Mouse (Mus musculus) lung, postnatal 0 days (tissue): Measurements from ENCODE around the gene Gm43191. TPM values are rescaled to one million over a fixed set of nuclear protein-coding genes. Genes with fewer than 3 reads are reported as not detected.

Experiments used
- ATAC-seq: fragments of 200-750 bp; cut with Nextera tagmentation; 2 replicates; pipeline ENCODE4 v1.8.0; 2017; ENCODE audit warnings: moderate library complexity
- DNase-seq: peaks from one replicate; pipeline ENCODE4 v3.0.0-alpha.2; 2016; ENCODE audit warnings: low spot score
- H3K27ac ChIP-seq: fragments of 300-500 bp; sonication (generic); 2 replicates; pipeline ENCODE4 v1.5.1; 2014; ENCODE audit warnings: antibody characterized with exemption, mild to moderate bottlenecking, low read length, mixed read lengths
- H3K27me3 ChIP-seq: fragments of 300-500 bp; sonication (generic); replicated peaks from 2 replicates; pipeline ENCODE4 v1.6.1; 2014; ENCODE audit warnings: low read length, mixed read lengths; ENCODE audit not compliant: insufficient read depth
- H3K36me3 ChIP-seq: fragments of 300-500 bp; sonication (generic); 2 replicates; pipeline ENCODE4 v1.6.1; 2014; ENCODE audit warnings: low read length, mixed read lengths; ENCODE audit not compliant: insufficient read depth
- H3K4me1 ChIP-seq: fragments of 300-500 bp; sonication (generic); 2 replicates; pipeline ENCODE4 v1.6.1; 2014; ENCODE audit warnings: antibody characterized with exemption, low read depth, low read length, mixed read lengths; ENCODE audit not compliant: insufficient read depth
- H3K4me2 ChIP-seq: fragments of 300-500 bp; sonication (generic); replicated peaks from 2 replicates; pipeline ENCODE4 v1.6.1; 2014; ENCODE audit warnings: low read depth, mild to moderate bottlenecking, low read length, moderate library complexity, mixed read lengths
- H3K4me3 ChIP-seq: fragments of 300-500 bp; sonication (generic); 2 replicates; pipeline ENCODE4 v1.5.1; 2014; ENCODE audit warnings: low read depth, low read length
- H3K9ac ChIP-seq: fragments of 300-500 bp; sonication (generic); replicated peaks from 2 replicates; pipeline ENCODE4 v1.6.1; 2014; ENCODE audit warnings: low read depth, mild to moderate bottlenecking
- H3K9me3 ChIP-seq: fragments of 300-500 bp; sonication (generic); 2 replicates; pipeline ENCODE4 v1.6.1; 2016; ENCODE audit warnings: low read length, mixed read lengths
- CTCF ChIP-seq: IDR thresholded peaks from 2 replicates; pipeline ENCODE4 v1.5.1; 2016; ENCODE audit warnings: antibody characterized with exemption, mild to moderate bottlenecking
- EP300 ChIP-seq: IDR thresholded peaks from 2 replicates; pipeline ENCODE4 v1.6.1; 2016; ENCODE audit warnings: antibody characterized with exemption, mild to moderate bottlenecking, control low read depth
- WGBS: fragments of 180-500 bp; shearing (Covaris S2); extraction: QIAGEN DNeasy Blood & Tissue Kit; methylation state at CpG from one replicate; pipeline ENCODE4 v1.1.7; 2014; 5-methylcytosine and 5-hydroxymethylcytosine counted together
- polyA plus RNA-seq: library from polyadenylated mRNA; unstranded; fragments of >200 nt; fragmentation: Nextera tagmentation; extraction: Ambion mirVana; gene quantifications from 2 replicates; pipeline ENCODE4 v1.2.1, GENCODE M21; 2015

Gene Gm43191
- polyA plus RNA-seq, 1 experiment from 2014 or later = not detected

- Histone ChIP-seq H3K9ac (no peak overlapping the region), H3K27me3 (no peaks in the 10 kb centered on the region), H3K9me3 (no peaks in the 10 kb centered on the region), H3K4me3 (no peak overlapping the region), H3K4me2 (no peak overlapping the region), H3K27ac (no peak overlapping the region), H3K4me1 (no peaks in the 10 kb centered on the region), H3K36me3 (peaks cover 42% of the 10 kb centered on the region)
- ATAC-seq = no peak
- DNase-seq = no peak
- TF ChIP-seq EP300 (no peak), CTCF (no peak)
- 60% methylated on average over 5 of the region's 5 CpGs for WGBS
These were observed 45.3 kb downstream of the Gm43191 start for GRCm38 (mm10) chr3:116635799-116636198.

- DNase-seq = no peak
- no peaks in the 10 kb centered on the region for H3K9me3 ChIP-seq
- peaks cover 35% of the 10 kb centered on the region for H3K36me3 ChIP-seq
- no peak for ATAC-seq
- H3K9ac ChIP-seq = no peak overlapping the region
- no peak overlapping the region for H3K4me2 ChIP-seq
- no peaks in the 10 kb centered on the region for H3K27me3 ChIP-seq
- no peak for TF ChIP-seq CTCF
- TF ChIP-seq EP300 = no peak
- H3K4me1 ChIP-seq = no peaks in the 10 kb centered on the region
- no peak overlapping the region for H3K27ac ChIP-seq
- 88% methylated on average over 8 of the region's 8 CpGs for WGBS
- H3K4me3 ChIP-seq = no peak overlapping the region
These were observed 46.2 kb downstream of the Gm43191 start for GRCm38 (mm10) chr3:116634853-116635252.

- Histone ChIP-seq H3K4me2 (no peak overlapping the region), H3K9me3 (no peaks in the 10 kb centered on the region), H3K9ac (no peak overlapping the region), H3K4me3 (no peak overlapping the region), H3K4me1 (no peaks in the 10 kb centered on the region), H3K27me3 (no peaks in the 10 kb centered on the region), H3K27ac (no peak overlapping the region), H3K36me3 (peaks cover 30% of the 10 kb centered on the region; the same call in 1 of the 2 replicates)
- whole genome bisulfite sequencing = 83% methylated on average over 3 of the region's 3 CpGs
- no peak for TF ChIP-seq EP300
- no peak for TF ChIP-seq CTCF
- ATAC-seq (no peak), DNase-seq (no peak)
These were observed 47.0 kb downstream of the Gm43191 start for GRCm38 (mm10) chr3:116634091-116634490.

GRCm38 (mm10) chr3:116632971-116633370 lies 48.1 kb downstream of the Gm43191 start:
- Histone ChIP-seq H3K4me1 (no peaks in the 10 kb centered on the region), H3K4me3 (no peak overlapping the region), H3K4me2 (no peak overlapping the region), H3K9me3 (no peaks in the 10 kb centered on the region), H3K27ac (no peak overlapping the region), H3K9ac (no peak overlapping the region), H3K27me3 (no peaks in the 10 kb centered on the region), H3K36me3 (peaks cover 30% of the 10 kb centered on the region; the same call in 1 of the 2 replicates)
- no peak for TF ChIP-seq EP300
- no peak for TF ChIP-seq CTCF
- ATAC-seq = no peak
- 86% methylated on average over 3 of the region's 3 CpGs for WGBS
- no peak for DNase-seq

GRCm38 (mm10) chr3:116631459-116631858 lies 49.6 kb downstream of the Gm43191 start:
- H3K36me3 ChIP-seq = peaks cover 30% of the 10 kb centered on the region; the same call in 1 of the 2 replicates
- ATAC-seq = no peak
- H3K4me1 ChIP-seq = no peaks in the 10 kb centered on the region
- H3K4me2 ChIP-seq = no peak overlapping the region
- no peak overlapping the region for H3K27ac ChIP-seq
- TF ChIP-seq EP300 (no peak), CTCF (no peak)
- H3K4me3 ChIP-seq = no peak overlapping the region
- no peaks in the 10 kb centered on the region for H3K27me3 ChIP-seq
- no peaks in the 10 kb centered on the region for H3K9me3 ChIP-seq
- H3K9ac ChIP-seq = no peak overlapping the region
- DNase-seq = no peak
- 84% methylated on average over 1 of the region's 1 CpGs for WGBS

- H3K4me1 ChIP-seq = no peaks in the 10 kb centered on the region
- 0 out of 2 replicates have a peak, but pooled peaks cover 6% of the 10 kb centered on the region for H3K36me3 ChIP-seq
- no peak overlapping the region for H3K4me2 ChIP-seq
- no peak for TF ChIP-seq CTCF
- no peak for TF ChIP-seq EP300
- no peak overlapping the region for H3K9ac ChIP-seq
- no peak for DNase-seq
- no peak overlapping the region for H3K4me3 ChIP-seq
- no peak for ATAC-seq
- H3K27me3 ChIP-seq = no peaks in the 10 kb centered on the region
- WGBS = 92% methylated on average over 7 of the region's 7 CpGs
- no peaks in the 10 kb centered on the region for H3K9me3 ChIP-seq
- no peak overlapping the region for H3K27ac ChIP-seq
These were observed 58.4 kb downstream of the Gm43191 start for GRCm38 (mm10) chr3:116622641-116623040.

GRCm38 (mm10) chr3:116620636-116621370 lies 60.3 kb downstream of the Gm43191 start:
- no peaks in the 10 kb centered on the region for H3K27me3 ChIP-seq
- no peak overlapping the region for H3K4me3 ChIP-seq
- no peak for ATAC-seq
- 91% methylated on average over 7 of the region's 7 CpGs for WGBS
- H3K36me3 ChIP-seq = 0 out of 2 replicates have a peak, but pooled peaks cover 6% of the 10 kb centered on the region
- no peaks in the 10 kb centered on the region for H3K9me3 ChIP-seq
- TF ChIP-seq CTCF = no peak
- no peak for TF ChIP-seq EP300
- no peaks in the 10 kb centered on the region for H3K4me1 ChIP-seq
- H3K27ac ChIP-seq = no peak overlapping the region
- no peak for DNase-seq
- H3K9ac ChIP-seq = no peak overlapping the region
- no peak overlapping the region for H3K4me2 ChIP-seq
